Mouse (Mus musculus) neural tube, embryonic 11.5 days (tissue): ENCODE results near the gene Mustn1. TPM values are rescaled to one million over a fixed set of nuclear protein-coding genes. Genes with fewer than 3 reads are reported as not detected.
A peak's percentile ranks its signal among the peaks of the same experiment; 100 is the strongest.

ENCODE experiments used
- ATAC-seq: fragments of 200-750 bp; cut with Nextera tagmentation; 2 replicates; pipeline ENCODE4 v1.8.0; 2017; ENCODE audit warnings: moderate number of reproducible peaks, mild to moderate bottlenecking, moderate TSS enrichment, moderate library complexity; ENCODE audit not compliant: insufficient read depth, low FRiP score, low TSS enrichment
- DNase-seq: peaks from one replicate; pipeline ENCODE4 v3.0.0-alpha.2; 2015; ENCODE audit warnings: low spot score
- H3K27ac ChIP-seq: fragments of 300-500 bp; sonication (generic); 2 replicates; pipeline ENCODE4 v1.5.1; 2014; ENCODE audit warnings: low read depth, mild to moderate bottlenecking, low read length
- H3K27me3 ChIP-seq: fragments of 300-500 bp; sonication (generic); 2 replicates; pipeline ENCODE4 v1.6.1; 2014; ENCODE audit warnings: mild to moderate bottlenecking, low read length, mixed read lengths; ENCODE audit not compliant: control insufficient read depth, insufficient read depth
- H3K36me3 ChIP-seq: fragments of 300-500 bp; sonication (generic); 2 replicates; pipeline ENCODE4 v1.6.1; 2014; ENCODE audit warnings: mild to moderate bottlenecking, low read length, moderate library complexity, mixed read lengths; ENCODE audit not compliant: control insufficient read depth, insufficient read depth
- H3K4me1 ChIP-seq: fragments of 300-500 bp; sonication (generic); 2 replicates; pipeline ENCODE4 v1.6.1; 2014; ENCODE audit warnings: low read length, mixed read lengths; ENCODE audit not compliant: control insufficient read depth, insufficient read depth
- H3K4me2 ChIP-seq: fragments of 300-500 bp; sonication (generic); 2 replicates; pipeline ENCODE4 v1.6.1; 2014; ENCODE audit warnings: low read depth, mild to moderate bottlenecking, moderate library complexity
- H3K4me3 ChIP-seq: fragments of 300-500 bp; sonication (generic); 2 replicates; pipeline ENCODE4 v1.5.1; 2014; ENCODE audit warnings: low read depth, low read length
- H3K9ac ChIP-seq: fragments of 300-500 bp; sonication (generic); 2 replicates; pipeline ENCODE4 v1.6.1; 2014; ENCODE audit warnings: mild to moderate bottlenecking, low read length
- H3K9me3 ChIP-seq: fragments of 300-500 bp; sonication (generic); 2 replicates; pipeline ENCODE4 v1.6.1; 2016; ENCODE audit warnings: low read length; ENCODE audit not compliant: control insufficient read depth
- WGBS: fragments of 180-500 bp; shearing (Covaris S2); extraction: QIAGEN DNeasy Blood & Tissue Kit; methylation state at CpG from one replicate; pipeline ENCODE4 v1.1.7; 2014; 5-methylcytosine and 5-hydroxymethylcytosine counted together
- polyA plus RNA-seq: library from polyadenylated mRNA; unstranded; fragments of >200 nt; fragmentation: Nextera tagmentation; extraction: Ambion mirVana; gene quantifications from 2 replicates; pipeline ENCODE4 v1.2.1, GENCODE M21; 2014

Gene Mustn1
- polyA plus RNA-seq, 1 experiment from 2014 or later, result 2.8 TPM

DNA sequence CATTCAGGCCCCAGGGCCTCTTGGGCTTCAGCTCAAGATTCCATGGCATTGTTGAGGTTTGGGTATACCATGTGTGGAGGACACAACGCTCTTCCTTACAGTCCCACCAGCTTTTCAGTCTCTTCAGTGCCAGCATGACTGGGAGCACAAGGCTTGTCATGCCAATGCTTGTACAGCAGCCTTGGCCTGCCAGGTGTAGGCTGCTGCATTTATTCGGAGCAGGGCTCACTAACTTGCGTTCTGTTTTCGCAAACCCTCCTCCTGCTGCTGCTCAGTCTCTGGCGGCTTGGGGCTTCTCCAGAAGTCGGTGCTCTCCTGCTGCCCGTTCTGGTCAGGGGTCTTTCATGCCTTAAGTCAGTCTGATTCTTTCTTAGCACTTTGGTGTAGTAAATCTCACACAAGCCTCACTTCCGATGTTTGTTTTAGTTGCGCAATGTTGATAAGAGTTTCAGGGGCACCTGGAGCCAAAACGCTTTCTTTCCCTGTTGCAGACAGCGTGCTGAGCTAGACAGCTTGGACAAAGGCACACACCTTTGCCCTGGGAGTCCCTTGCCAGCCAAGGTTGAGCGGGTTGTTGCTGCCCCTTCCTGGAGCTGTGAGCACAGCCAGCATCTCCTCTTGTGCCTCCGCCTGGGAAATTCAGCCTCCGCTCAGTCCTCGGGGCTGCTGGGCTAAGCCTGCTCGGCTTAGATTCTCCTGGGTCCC lies 17.4 kb upstream of the Mustn1 start:
- no peaks in the 10 kb centered on the region for H3K4me1 ChIP-seq
- H3K27ac ChIP-seq, result no peak overlapping the region
- H3K36me3 ChIP-seq, result no peaks in the 10 kb centered on the region
- no peak overlapping the region for H3K4me2 ChIP-seq
- DNase-seq (no peak), ATAC-seq (no peak)
- WGBS, result 83% methylated on average over 16 of the region's 16 CpGs
- H3K27me3 ChIP-seq, result no peaks in the 10 kb centered on the region
- H3K9ac ChIP-seq, result no peak overlapping the region
- no peaks in the 10 kb centered on the region for H3K9me3 ChIP-seq
- no peak overlapping the region for H3K4me3 ChIP-seq

DNA sequence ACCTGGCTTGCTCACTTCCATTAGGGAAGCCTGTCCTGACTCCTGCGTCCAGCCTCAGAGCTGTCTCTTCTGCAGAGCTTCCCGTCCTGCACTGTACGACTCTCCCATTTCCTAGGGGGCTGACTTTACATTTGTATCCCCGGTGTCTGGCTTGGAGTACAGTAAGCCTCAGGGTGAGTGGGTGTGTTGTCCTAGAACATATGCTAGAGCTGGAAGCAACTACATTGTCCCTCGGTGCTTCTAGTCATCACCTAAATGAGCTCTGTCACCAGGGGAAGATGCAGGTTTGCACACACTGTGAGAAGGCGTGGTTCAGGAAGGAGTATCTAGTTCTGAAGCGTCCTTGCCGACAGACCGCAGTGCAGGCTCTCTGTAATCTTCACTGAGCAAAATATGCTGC lies 16.6 kb upstream of the Mustn1 start:
- Histone ChIP-seq H3K36me3 (no peaks in the 10 kb centered on the region), H3K4me2 (no peak overlapping the region), H3K9ac (no peak overlapping the region; the same call in 1 of the 2 replicates), H3K27me3 (no peaks in the 10 kb centered on the region), H3K27ac (no peak overlapping the region), H3K4me1 (no peaks in the 10 kb centered on the region), H3K4me3 (no peak overlapping the region), H3K9me3 (no peaks in the 10 kb centered on the region)
- 92% methylated on average over 9 of the region's 9 CpGs for WGBS
- no peak for ATAC-seq
- DNase-seq, result no peak

DNA sequence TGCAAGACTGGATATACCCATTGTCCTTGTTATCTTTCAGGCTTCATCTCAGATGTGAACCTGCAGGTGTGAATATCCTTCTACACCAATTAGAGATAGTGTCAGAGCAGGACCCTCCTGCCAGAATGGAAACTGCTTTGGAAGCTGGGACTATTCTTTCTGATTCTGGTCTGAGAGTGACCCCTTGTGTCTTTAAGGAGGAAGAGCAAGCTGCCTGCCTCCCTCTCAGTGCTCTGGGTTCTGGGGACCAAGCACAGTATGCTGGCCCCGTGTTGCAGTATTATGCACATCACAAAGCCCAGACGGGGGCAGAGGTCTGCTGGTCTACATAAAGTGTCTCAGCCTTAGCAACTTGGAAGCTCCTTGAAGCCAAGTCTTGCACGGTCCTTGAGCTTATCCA lies 13.7 kb upstream of the Mustn1 start:
- H3K4me1 ChIP-seq, result no peaks in the 10 kb centered on the region
- H3K9me3 ChIP-seq, result no peaks in the 10 kb centered on the region
- no peak for ATAC-seq
- no peak for DNase-seq
- H3K36me3 ChIP-seq, result no peaks in the 10 kb centered on the region
- no peak overlapping the region for H3K4me2 ChIP-seq
- no peaks in the 10 kb centered on the region for H3K27me3 ChIP-seq
- H3K4me3 ChIP-seq, result no peak overlapping the region
- WGBS, result 74% methylated on average over 3 of the region's 3 CpGs
- no peak overlapping the region for H3K9ac ChIP-seq
- H3K27ac ChIP-seq, result no peak overlapping the region

DNA sequence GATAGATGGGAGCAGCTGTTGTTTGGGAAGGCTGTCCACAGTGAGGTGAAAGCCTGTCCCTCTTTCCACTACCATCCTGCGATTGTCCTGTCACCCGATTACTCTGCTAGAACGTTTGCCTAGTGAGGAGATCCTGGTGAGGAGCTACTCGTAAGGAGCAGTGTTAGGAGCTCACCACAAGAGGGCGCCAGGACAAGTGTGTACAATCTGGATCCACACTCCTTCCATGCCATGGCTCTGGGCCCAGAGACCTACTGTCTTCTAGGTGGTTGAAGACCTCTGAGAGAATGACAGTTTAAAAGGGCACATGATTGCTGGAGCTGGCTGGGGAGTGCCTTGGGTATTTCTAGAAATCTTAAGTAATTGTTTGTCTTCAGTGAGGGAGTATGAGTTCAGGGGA lies 12.0 kb upstream of the Mustn1 start:
- H3K27ac ChIP-seq, result no peak overlapping the region
- H3K4me2 ChIP-seq, result no peak overlapping the region
- H3K9me3 ChIP-seq, result no peaks in the 10 kb centered on the region
- H3K9ac ChIP-seq, result no peak overlapping the region
- H3K4me1 ChIP-seq, result no peaks in the 10 kb centered on the region
- H3K36me3 ChIP-seq, result no peaks in the 10 kb centered on the region
- H3K4me3 ChIP-seq, result no peak overlapping the region
- peak; percentile 74 for DNase-seq
- ATAC-seq, result no peak
- WGBS, result 29% methylated on average over 5 of the region's 5 CpGs
- no peaks in the 10 kb centered on the region for H3K27me3 ChIP-seq

DNA sequence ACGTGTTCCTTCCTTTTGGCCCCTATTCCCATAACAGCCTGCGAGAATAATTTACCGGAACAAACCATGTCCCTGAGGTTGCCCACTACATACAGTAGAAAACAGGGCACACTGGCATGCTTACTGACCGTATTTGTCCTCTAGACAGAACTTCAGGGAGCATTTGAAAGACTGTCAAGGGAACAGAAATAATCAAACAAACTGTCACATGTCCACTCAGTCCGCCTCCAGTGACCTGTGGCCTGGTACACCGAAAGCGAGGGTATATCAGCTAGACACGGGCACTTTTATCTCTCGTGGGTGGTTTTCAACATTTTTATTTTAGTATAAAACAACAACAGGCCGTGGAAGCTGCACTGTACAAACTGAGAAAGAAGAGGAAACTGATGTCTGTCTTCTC lies 10.2 kb upstream of the Mustn1 start:
- Histone ChIP-seq H3K4me1 (no peaks in the 10 kb centered on the region), H3K27me3 (no peaks in the 10 kb centered on the region), H3K9me3 (no peaks in the 10 kb centered on the region), H3K4me3 (no peak overlapping the region), H3K4me2 (no peak overlapping the region), H3K9ac (no peak overlapping the region), H3K36me3 (no peaks in the 10 kb centered on the region), H3K27ac (no peak overlapping the region)
- DNase-seq (no peak), ATAC-seq (no peak)
- 92% methylated on average over 10 of the region's 10 CpGs for WGBS

DNA sequence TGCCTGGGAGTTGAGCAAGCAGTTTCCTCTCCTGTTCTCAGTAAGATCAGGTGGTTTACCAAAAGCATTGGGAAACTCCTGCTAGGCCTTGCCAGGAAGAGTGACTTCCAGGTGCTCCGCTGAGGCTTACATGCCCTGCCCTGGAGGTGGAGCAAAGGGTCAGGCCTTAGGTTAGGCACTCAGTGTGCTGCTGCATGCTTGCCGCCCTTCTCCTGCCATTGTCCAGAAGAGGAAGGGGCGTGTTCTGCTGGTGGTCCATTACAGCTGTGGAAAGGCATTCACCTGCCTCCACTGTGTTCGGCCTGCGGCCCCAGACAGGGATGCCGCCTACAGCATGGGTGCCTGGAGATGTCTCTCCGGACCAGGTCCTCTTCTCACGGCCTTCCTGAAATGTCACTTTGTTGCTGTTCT lies 9.6 kb upstream of the Mustn1 start:
- Histone ChIP-seq H3K27ac (no peak overlapping the region), H3K27me3 (no peaks in the 10 kb centered on the region), H3K4me3 (no peak overlapping the region), H3K9me3 (no peaks in the 10 kb centered on the region), H3K4me1 (no peaks in the 10 kb centered on the region), H3K9ac (no peak overlapping the region), H3K4me2 (no peak overlapping the region), H3K36me3 (no peaks in the 10 kb centered on the region)
- WGBS, result 84% methylated on average over 8 of the region's 8 CpGs
- no peak for DNase-seq
- ATAC-seq, result no peak

DNA sequence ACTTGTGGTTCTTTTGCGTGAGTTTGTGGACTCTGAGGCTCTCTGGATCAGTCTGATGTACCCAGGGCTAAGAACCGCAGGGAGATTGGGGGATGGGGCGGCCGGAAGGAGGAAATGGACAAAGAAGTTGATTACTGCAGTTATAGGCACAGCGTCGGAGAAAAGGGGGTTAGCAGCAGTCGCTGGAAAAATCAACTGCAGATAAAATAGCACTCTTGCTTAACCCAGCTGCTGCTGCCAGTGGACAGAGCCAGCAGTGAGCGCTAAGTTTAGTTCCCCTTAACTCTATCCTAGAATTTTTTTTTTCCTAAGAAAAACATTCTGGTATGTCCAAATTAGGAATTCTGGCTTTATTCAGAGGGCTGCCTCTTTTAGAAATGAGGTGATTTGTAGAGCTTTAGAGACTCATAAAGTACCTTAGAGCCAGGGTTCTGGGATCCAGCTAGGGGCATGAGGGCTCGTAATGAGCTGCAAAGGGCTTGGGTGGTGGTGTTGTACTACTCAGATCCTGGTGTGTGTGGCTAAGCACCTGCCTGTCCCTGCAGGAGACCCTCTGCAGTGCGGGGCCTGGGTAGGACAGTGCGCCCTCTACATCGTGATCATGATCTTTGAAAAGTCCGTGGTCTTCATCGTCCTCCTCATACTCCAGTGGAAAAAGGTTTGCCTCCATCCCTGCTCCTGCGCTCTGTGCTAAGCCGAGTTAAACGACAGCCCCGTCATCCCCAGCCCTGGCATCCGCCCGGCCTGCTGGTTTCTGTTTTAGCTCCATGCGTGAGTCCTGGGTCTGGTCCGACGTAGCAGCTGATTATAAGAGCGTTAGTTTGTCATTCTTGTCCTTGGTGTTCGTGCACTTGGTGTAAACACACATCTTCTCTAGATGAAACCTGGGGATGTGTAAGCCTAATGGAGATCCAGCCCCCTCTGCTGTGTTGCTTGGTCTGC lies 8.5 kb upstream of the Mustn1 start:
- Histone ChIP-seq H3K27me3 (no peaks in the 10 kb centered on the region), H3K4me3 (no peak overlapping the region), H3K9ac (no peak overlapping the region), H3K9me3 (no peaks in the 10 kb centered on the region), H3K36me3 (no peaks in the 10 kb centered on the region), H3K4me2 (no peak overlapping the region), H3K27ac (no peak overlapping the region), H3K4me1 (no peaks in the 10 kb centered on the region)
- 78% methylated on average over 25 of the region's 25 CpGs for WGBS
- no peak for ATAC-seq
- no peak for DNase-seq

DNA sequence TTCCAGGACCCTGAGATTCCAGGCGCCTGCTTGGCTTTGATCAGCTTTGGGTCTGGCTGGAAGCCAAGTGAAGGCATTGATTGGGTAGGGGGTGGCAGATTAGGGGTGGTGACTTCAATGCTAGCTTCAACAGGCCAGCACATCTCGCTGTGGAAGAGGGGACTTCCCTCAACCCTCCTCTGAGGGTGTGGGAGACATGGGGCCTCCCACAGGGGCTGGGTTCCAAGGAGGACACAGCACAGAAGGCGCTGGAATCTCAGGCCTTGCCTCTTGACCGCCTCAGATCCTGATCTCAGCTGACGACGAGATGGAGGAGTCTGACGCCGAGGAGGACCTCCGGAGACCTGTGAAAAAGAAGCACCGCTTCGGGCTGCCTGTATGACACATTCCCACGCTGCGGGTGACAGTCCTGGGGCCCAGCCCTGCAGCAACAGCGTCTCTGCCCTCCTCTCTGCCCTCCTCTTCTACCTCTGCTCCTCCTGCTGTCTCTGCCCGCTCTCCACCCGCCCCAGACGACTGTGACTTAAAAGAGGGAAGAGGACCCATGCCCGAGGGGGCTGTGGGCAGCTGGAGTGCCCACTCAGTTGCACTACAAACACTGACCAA lies 4.8 kb upstream of the Mustn1 start:
- ATAC-seq (no peak), DNase-seq (no peak)
- 84% methylated on average over 18 of the region's 18 CpGs for WGBS
- H3K36me3 ChIP-seq, result no peaks in the 10 kb centered on the region
- no peaks in the 10 kb centered on the region for H3K9me3 ChIP-seq
- no peak overlapping the region for H3K4me3 ChIP-seq
- no peak overlapping the region for H3K9ac ChIP-seq
- H3K27ac ChIP-seq, result no peak overlapping the region
- no peaks in the 10 kb centered on the region for H3K27me3 ChIP-seq
- no peaks in the 10 kb centered on the region for H3K4me1 ChIP-seq
- H3K4me2 ChIP-seq, result no peak overlapping the region
